Mouse (Mus musculus) lung, postnatal 14 days (tissue): Measurements from ENCODE around the gene Rarres1.

Experiments
- DNase-seq: peaks from one replicate; pipeline ENCODE4 v3.0.0; 2021

The Rarres1 gene

DNA sequence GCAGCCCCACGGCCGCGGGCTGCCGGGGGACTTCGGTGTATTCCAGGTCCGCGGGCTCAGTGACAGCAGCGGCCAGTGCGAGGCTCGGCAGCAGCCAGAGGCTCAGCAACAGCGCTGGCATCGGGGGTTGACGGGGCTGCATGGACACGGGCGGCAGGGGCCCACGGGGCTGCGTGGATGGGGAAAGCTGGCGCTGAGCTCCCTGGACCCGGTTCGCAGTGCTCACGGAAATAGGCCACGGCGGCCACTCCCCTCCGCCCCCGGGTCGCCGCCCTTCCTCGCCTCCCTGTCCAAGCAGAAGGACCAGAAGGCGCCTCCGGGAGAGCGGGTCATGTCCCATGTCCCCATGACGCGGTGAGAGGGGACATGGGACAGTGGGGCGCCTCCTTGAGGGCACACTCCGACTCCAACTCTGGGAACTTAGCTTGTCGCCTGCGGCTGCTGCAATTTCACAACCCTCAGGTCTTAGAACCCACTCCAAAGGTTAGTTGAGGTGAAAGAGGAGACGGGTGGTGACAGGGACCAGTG is at the start of gene Rarres1:
Gene Rarres1, minus strand, starts transcription at position 250 of the 528 bp plus-strand sequence.
- peak; percentile 37 for DNase-seq

- peak; percentile 5 for DNase-seq
Observed at GRCm38 (mm10) chr3:67564731-67565357, 49.5 kb upstream of the Rarres1 start.

GRCm38 (mm10) chr3:67557718-67558354 is 42.5 kb upstream of the Rarres1 start:
- DNase-seq, result no peak

GRCm38 (mm10) chr3:67557200-67557651 is 41.9 kb upstream of the Rarres1 start:
- peak; percentile 2 for DNase-seq

GRCm38 (mm10) chr3:67555211-67555610 is 39.9 kb upstream of the Rarres1 start:
- no peak for DNase-seq

- no peak for DNase-seq
Observed at GRCm38 (mm10) chr3:67553927-67554448, 38.7 kb upstream of the Rarres1 start.

DNA sequence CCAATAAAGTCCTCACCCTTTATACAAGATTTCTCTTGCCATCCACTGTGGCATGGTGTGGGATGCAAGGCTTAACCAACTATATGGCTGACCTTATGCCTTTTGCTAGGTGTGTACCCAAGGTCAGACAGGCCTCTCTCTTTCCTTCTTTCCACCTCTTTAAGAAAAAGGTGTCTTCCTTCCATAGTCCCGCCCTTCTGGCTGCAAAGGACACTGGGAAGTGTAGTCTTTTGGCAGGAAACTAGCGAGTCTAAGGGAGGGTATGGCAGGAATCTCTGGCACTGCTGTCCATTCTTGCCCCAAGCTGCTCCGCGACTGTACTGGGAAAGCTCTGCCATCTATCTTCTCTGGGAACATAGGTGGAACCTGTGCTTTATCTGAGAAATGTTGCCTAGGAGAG is 38.0 kb upstream of the Rarres1 start:
- no peak for DNase-seq

GRCm38 (mm10) chr3:67551193-67551592 is 35.9 kb upstream of the Rarres1 start:
- no peak for DNase-seq

GRCm38 (mm10) chr3:67543630-67544029 is 28.3 kb upstream of the Rarres1 start:
- DNase-seq, result no peak

DNA sequence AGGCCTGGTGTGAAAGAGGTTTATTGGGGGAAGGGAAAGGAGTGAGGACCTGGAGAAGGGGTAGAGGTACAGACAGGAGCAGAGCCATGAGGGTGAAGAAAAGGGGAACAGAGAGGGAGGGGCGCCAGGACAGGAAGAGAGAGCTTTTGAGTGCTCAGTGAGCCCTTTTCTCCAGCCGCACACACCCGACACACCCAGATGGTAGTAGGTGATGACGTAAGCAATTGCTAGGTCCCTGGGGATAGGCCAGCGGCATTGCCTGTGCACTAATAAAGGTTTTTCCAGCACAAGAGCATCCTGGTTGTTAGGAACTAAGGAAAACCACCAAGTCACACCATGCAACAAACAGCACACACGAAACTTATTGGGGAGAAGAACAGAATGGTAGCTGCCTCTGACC is 9.4 kb upstream of the Rarres1 start:
- DNase-seq, result no peak

GRCm38 (mm10) chr3:67522709-67523108 is 7.4 kb upstream of the Rarres1 start:
- no peak for DNase-seq

- no peak for DNase-seq
Observed at GRCm38 (mm10) chr3:67520568-67521143, 5.3 kb upstream of the Rarres1 start.

GRCm38 (mm10) chr3:67514801-67515273 is 486 bp downstream of the Rarres1 start:
- no peak for DNase-seq

DNA sequence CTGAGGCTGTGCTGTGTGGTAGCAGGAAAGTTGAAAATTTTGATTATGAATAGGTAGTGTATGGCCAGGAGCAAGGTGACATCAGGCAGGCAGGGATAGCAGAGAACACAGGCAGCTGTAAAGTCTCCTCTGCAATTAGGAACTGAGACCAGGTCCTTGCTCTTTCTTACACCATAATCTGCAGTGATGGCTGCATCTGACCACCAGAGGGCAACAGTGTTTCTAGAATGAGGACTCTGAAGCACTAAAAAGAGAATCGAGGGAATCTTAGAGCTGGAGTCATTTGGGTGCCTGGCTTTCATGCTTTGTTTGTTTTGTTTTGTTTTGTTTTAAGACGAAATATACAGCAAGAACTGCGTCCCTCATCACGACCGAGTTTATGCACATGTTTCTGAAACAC is 2.5 kb downstream of the Rarres1 start:
- peak; percentile 83 for DNase-seq

DNA sequence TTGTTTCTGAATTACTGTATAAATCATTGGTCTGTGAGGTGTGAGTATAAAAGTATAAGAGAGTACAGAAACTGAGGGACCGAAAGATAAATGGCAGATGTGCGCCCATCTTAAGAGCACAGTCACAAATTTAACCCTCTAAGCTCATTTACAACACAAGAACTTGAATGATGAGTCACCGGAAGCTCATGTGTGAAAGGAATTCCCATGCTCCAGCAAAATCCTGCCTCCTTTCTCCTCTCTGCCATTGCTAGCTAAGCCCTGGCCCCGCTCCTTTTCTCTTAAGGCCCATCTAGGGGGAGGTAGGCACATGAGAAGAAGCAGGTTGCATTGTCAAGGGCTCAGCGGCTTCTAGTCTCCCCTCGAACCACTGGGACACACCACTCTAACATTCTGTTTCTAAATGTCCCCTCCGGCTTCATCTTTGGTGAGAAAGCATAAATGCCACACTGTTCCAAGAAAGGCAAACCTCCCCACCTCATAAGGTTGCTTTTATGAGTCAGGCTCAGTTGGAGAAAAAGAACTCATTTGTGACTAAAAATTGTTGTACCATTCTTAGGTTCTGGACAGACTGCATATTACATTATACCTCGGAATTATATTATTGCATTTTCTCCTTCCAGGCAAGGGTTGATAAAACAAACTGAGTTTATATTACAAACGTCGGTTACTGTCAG is 7.0 kb downstream of the Rarres1 start:
- no peak for DNase-seq

DNA sequence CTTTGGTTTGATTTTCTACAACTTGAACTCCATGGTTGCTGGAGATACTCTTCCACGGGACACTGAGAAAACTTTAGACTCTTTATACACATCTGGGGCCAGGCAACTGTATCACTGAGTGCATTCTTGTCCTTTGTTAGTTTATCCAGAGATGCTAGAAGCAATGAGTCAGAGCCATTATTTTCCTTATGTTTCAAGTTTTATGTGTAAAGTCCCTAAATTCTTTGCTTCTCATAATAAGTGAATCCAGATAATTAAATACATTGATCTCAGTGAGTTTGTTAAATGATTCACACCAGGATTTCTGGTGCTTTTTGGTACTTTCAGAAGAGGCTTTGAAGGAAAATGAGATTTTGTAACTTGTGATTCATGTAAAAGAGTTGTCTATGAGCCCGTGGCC is 10.0 kb downstream of the Rarres1 start:
- DNase-seq, result no peak

GRCm38 (mm10) chr3:67503878-67504277 is 11.4 kb downstream of the Rarres1 start:
- no peak for DNase-seq

- no peak for DNase-seq
Observed at GRCm38 (mm10) chr3:67499406-67499791, 15.9 kb downstream of the Rarres1 start.

- DNase-seq, result no peak
Observed at GRCm38 (mm10) chr3:67498773-67499405, 16.4 kb downstream of the Rarres1 start.

DNA sequence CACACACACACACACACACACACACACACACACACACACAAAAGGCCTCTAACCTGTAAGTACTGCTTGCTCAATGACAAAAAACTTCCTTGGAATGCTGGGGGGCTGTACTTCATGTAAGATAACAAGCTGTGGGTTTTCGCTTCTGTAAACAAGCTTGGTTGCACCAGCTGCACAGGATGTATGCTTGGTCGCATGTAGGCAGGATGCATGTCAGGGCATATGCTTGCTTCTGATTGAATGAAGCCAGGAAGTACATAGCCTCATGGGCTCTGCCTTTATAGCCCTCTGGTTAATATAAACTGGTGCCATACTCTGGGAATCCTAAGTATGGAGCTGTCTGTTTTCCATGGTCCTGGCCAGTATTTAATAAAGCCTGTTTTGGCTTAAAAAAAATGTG is 17.3 kb downstream of the Rarres1 start:
- DNase-seq, result no peak

DNA sequence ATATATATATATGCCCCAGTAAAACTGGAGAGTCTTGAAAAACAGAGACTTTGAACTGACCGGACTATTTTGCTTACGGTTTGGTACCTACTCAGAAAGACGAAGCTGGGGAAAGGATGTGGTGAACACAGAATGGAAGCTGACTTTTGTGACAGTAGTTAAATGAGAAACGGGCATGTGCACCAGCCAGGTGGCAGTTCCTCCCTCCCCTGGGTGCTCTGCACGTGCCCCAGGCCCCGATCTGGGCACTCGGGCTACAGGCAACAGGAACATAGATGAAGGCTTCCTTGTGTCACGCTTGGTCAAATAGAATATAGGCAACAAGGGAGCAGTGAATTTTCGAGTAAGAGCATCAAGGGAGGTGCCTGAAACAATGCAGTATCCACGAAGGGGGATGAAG is 19.0 kb downstream of the Rarres1 start:
- DNase-seq, result no peak

DNA sequence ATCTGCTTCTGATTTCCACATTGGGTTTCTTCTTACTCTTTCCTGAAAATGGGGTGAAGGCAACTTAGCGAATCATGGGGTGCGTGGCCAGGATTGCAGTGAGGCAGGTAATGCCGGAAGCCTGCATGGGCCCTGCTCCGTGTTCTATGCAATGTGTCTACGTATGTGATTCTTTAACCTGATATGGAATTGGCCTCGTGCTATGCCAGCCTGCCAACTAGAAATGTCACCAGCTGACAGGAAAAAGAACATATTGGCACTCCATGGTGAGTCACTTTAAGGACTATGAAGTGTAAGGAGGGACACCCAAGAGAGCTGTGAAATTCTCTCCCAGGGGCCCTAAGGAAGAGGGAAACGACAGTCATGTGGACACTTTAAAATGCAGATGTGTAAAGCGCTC is 22.2 kb downstream of the Rarres1 start:
- DNase-seq, result no peak
